Mouse (Mus musculus): ENCODE results near the gene Dntt.
A peak's percentile ranks its signal among the peaks of the same experiment; 100 is the strongest.

Gene Dntt

DNA sequence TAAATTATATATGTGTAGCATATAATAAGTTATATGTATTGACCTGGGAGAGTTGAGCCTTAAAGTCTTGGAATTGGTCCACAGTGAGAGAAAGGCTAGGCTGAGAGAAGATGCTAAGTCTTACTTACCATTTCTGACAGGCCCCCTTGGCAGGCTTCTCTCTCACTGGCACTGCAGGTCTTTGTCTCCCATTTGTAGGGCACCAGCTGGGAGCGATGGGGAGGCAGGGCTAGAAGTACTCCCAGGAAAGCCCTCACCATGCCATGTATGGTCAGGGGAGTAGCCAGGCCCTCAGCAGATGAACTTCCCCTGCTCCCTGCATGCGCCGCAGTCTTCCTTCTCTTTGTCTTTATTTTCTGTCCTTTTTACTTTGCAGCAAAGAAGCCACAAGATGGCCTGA lies 47.8 kb downstream of the Dntt start, which contains the start of gene Opalin:
TSS of gene Opalin (minus strand) at position 208 of the 400 bp plus-strand sequence.
- no peak for DNase-seq

DNA sequence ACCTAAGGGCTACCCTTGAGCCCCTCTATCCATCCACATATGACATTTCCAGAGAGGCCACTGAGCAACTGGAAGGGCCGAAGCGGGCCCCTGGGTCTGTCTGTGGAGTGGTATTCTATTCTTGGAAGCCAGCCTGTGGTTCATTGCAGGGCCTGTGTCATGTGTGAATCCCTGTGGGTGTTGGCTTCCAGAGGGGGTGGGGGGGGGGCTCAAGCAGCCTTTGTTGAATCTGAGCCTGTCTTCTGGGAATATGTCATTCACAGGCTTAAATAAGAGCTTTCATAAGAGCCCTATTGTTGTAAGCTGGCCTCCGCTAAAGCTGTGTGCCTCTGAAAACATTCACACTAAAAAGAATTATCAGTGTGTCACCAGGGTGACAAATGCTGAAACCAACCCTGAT lies 52.5 kb downstream of the Dntt start:
- no peak for DNase-seq

DNA sequence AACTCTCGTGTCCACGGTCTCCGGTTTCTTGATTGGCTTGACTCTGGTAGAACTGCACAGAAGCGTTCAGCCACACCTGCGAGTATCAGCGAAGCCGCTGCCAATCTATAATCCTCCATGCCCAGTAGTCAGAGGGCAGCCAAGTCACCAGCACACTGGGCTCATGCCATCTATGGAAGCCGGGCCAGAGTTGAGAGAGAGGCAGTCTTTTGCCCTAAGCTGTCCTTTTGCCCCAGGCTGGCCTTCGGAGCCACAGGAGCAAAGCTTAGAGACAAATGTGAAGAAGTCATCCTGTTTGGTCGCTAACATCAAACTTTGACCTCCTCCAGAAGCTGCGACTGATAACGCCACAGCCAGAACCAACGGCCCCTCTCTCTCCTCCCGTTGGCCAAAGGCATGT lies 54.6 kb downstream of the Dntt start:
- DNase-seq: no peak

DNA sequence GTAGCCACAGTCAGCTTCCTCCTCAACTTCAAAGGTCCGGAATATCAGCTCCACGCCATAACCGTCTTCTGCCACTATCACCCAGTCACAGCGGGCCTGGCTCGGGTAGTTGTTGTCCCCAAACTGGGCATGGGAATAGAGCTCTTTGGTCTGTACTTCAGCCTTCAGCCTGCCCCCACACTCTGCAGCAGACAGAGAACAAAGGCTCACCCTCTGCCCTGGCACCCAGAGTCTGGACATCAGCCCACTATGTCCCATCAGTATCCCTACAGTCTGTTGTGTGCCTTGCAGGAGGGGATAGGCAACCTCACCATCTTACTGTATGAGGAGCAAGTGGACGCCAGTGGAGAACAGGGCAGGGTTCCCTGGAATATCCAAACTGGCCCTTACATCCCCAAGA lies 57.2 kb downstream of the Dntt start:
- no peak for DNase-seq

DNA sequence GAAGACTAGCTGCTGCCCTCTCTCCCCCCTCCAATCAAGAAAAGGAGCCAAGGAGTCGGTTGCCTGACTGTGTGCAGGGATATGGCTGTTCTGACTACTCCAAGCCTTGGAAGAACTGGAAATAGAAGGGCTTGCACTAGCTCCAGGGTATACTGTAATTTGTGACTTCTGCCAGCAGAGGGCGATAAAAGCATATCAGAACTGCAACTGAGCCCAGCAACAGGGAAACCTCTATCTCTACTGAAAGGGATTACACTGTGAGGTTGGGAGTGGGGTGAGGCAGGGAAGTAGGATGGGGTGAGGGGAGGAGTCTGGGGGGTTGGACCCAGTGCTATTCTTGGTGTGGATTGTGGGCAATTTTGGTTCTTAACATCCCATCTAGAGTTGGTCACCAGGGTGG lies 57.6 kb downstream of the Dntt start:
- DNase-seq: peak; percentile 75 to 77

DNA sequence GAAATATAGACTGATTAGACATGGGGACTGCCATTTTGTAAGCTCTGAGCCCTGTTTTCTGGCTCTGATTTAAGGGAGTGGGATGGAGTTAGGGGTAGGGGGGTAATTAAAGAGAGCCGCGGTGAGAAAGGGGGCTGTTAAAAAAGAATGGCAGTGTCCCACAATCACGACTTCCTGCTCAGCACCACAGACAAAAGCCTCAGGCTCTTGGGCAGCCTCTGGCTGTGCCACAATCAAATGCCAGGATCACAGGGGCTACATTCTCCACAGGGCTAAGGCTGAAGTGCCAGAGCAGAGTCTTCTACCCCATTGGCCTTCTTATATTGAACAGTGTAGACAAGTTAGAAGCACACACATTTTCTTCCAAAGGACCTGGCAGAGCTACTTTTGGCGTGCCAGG lies 58.8 kb downstream of the Dntt start:
- DNase-seq: no peak

DNA sequence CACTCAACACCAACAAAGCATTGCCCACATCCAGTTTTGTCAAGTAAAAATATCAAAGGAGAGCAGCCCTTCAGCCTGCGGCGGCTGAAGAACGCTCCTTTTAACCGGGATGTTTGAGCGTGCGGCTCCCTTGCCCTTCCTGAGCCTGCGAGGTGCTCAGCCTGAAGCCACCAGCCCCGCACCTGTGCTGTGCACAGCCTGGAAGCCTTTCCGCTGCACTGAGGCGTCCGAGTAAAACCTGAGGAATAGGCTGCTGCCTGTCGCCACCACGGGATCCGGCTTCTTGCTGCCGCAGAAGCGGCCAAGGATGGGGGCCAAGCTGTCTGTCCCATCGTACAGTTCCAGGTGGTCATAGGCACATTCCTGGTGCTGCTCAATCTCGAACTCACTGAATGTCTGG lies 59.4 kb downstream of the Dntt start:
- peak; percentile 10 to 14 for DNase-seq

DNA sequence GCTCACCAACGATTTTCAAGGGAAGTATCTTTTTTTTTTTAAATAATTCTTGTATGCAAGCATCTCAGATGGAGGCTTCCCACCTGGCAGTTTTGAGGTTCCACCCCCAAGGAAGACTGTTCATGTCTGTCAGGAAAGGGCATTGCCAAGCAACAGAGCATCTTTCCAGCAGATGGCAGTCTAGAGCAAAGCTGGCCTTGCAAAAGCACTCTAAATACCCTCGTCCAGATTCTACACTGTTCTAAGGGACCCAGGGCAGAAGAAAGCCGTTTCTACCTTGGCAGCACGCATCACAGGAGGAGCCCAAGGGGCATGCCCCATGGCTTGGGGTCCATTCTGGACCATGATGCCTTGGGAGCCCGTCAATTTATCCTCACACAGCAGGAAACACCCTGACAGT lies 60.8 kb downstream of the Dntt start:
- DNase-seq: peak; percentile 55 to 59

DNA sequence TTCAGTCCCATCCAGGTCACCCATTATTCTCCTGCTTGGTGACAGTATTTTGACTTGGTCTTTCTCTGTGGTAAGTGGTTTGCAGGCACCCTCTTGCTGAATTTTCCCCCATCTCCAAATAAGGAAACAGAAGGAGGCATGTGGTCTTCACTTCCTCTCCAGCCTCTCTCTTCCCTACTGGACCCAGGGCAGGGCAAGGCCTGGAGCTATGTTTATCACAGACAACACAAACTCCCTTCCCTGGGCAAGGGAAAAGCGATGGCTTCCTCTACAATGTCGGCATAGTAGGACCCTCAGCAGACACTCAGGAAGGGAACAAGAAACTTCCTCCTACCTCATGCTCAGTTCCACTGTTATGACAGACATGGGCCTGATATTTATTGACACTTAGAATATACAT lies 62.8 kb downstream of the Dntt start:
- DNase-seq: no peak

DNA sequence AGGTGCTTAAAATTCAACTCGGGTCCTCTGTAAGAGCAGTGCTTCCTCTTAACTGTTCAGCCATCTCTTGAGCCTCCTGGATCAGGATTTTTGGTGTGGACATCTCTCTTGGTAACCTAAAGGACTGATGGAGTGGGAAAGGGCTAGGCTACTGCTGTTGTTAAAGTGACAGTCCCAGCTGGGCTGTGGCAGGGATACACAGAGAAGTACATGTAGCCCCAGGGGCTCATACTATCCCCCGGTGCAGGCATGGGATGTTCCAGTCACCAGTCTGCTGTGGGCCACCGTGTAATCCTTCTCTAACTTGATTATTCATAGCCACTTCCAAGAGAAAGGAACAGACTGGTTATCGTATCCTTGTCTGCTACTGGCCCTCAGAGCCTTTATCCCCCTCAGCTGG lies 68.0 kb downstream of the Dntt start:
- no peak for DNase-seq

DNA sequence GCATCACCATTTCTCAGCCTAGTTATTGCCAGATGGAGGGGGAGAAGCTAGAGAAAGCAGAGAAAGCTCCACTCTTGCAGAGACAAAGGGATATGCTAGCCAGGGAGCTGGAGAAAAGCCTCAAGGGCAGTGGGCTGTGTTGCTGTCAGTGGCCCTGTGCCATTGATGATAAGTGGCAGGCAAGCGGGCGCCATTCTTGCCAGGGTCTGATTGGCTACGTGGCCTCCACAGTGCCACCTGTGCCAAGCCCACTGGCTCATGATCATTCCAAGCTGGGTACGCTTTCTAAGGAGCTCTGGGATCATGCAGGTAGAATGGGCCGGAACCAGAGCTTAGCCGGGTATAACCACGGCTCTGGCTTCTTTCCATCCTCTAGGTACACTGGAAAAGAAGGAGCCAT lies 71.8 kb downstream of the Dntt start:
- no peak for DNase-seq

DNA sequence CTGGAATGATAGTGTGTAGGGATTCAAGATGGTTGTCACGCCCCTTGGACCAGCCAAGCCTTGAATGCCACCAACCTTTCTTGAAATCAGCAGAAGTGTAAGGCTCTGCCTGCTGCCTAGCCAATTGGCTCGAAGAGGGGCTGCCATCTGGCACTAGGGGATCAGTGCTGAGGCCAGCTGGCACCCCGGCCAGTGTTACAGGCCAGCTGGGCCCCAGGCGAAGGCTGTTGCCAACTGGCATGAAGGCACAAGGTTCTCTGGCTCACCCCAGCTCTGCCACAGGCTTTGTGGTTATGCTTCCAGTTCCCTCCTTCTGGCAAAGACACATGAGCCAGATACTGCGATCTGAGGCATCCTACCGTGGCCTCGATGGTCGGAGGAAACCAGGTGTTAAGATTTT lies 72.3 kb downstream of the Dntt start:
- DNase-seq: no peak

DNA sequence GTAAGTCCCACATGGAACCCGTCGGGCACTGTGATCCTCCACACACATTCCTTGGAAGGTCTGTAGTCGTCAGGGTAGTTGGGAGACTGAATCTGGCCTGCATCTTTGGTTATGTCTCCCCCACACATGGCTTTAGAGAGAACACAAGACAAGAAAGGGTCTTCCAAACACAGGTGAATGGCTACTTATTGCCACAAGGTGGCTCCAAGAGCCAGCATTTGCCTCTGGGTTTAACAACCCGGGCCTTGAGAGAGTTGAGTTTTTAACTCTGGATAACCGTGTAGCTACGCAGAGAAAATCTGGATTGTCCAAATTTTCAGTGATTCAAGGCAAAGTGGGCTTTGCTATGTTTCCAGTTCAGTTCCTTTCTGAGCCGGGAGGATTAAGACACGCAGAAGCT lies 75.8 kb downstream of the Dntt start:
- DNase-seq: peak; percentile 17 to 26

DNA sequence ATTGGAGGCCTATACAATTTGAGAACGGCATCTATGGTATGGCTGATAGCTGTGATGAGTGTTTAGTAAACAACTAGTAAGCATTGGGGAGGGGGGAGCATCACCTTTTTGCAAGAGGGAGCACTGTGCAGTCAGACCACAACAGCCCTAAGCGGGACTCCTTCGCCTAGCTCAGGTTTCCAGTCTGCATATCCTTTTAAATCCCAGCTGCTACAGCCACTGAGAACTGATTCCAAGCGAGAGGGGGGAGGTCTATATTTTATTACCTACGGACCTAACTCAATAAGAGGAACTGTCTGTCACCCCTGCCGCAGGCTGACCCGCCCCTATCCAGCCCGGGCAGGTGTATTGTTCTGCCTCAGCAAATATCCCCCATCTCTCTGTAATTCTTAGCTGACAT lies 78.5 kb downstream of the Dntt start:
- DNase-seq: no peak

DNA sequence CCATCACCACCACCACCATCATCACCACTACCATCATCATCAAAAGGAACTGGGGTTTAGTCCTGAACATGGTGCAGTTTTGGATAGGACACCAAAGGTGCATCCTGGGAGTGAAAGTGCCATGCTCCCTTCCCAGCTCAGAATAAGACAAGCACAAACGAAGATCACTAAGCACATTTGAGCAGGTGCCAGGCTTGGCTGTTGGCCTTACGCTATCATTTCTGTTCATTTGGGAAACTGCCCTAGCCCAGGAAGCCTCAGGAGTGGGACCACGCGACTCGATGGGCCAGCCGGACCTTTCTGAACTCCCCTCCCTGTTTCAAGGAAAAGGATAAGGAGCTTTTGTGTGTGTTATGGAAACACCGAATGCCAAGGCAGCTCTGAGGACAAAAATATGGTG lies 79.6 kb downstream of the Dntt start:
- no peak for DNase-seq

Data from B cell, adult 2 months (primary cell).